Mouse (Mus musculus) hindbrain, embryonic 16.5 days (tissue): ENCODE data around the gene Fam129a. TPM values are rescaled to one million over a fixed set of nuclear protein-coding genes. Genes with fewer than 3 reads are reported as not detected.

ENCODE experiments used
- ATAC-seq: fragments of 200-750 bp; cut with Nextera tagmentation; 2 replicates; pipeline ENCODE4 v1.8.0; 2017; ENCODE audit warnings: moderate TSS enrichment, moderate library complexity
- H3K27ac ChIP-seq: fragments of 300-500 bp; sonication (generic); 2 replicates; pipeline ENCODE4 v1.5.1; 2014; ENCODE audit warnings: low read depth, mild to moderate bottlenecking, control low read depth, low read length, moderate library complexity
- H3K27me3 ChIP-seq: fragments of 300-500 bp; sonication (generic); replicated peaks from 2 replicates; pipeline ENCODE4 v1.6.1; 2014; ENCODE audit warnings: low read length; ENCODE audit not compliant: control insufficient read depth, insufficient read depth
- H3K36me3 ChIP-seq: fragments of 300-500 bp; sonication (generic); 2 replicates; pipeline ENCODE4 v1.6.1; 2014; ENCODE audit warnings: mild to moderate bottlenecking, low read length, moderate library complexity, mixed read lengths; ENCODE audit not compliant: control insufficient read depth, insufficient read depth
- H3K4me1 ChIP-seq: fragments of 300-500 bp; sonication (generic); 2 replicates; pipeline ENCODE4 v1.6.1; 2014; ENCODE audit warnings: low read depth, low read length; ENCODE audit not compliant: control insufficient read depth, insufficient read depth
- H3K4me2 ChIP-seq: fragments of 300-500 bp; sonication (generic); 2 replicates; pipeline ENCODE4 v1.6.1; 2014; ENCODE audit warnings: mild to moderate bottlenecking, low read length, control low read depth, moderate library complexity
- H3K4me3 ChIP-seq: fragments of 300-500 bp; sonication (generic); 2 replicates; pipeline ENCODE4 v1.5.1; 2014; ENCODE audit warnings: mild to moderate bottlenecking, low read length, control low read depth, moderate library complexity
- H3K9ac ChIP-seq: fragments of 300-500 bp; sonication (generic); 2 replicates; pipeline ENCODE4 v1.6.1; 2014; ENCODE audit warnings: low read depth, mild to moderate bottlenecking, control low read depth, low read length, moderate library complexity
- H3K9me3 ChIP-seq: fragments of 300-500 bp; sonication (generic); 2 replicates; pipeline ENCODE4 v1.6.1; 2014; ENCODE audit warnings: mild to moderate bottlenecking, low read length, moderate library complexity; ENCODE audit not compliant: control insufficient read depth
- WGBS: fragments of 180-500 bp; shearing (Covaris S2); extraction: QIAGEN DNeasy Blood & Tissue Kit; methylation state at CpG from one replicate; pipeline ENCODE4 v1.1.7; 2014; 5-methylcytosine and 5-hydroxymethylcytosine counted together
- polyA plus RNA-seq: library from polyadenylated mRNA; unstranded; fragments of >200 nt; fragmentation: Nextera tagmentation; extraction: Ambion mirVana; gene quantifications from 2 replicates; pipeline ENCODE4 v1.2.1, GENCODE M21; 2015

Gene Fam129a
- polyA plus RNA-seq, 1 experiment from 2014 or later: 0.88 TPM

DNA sequence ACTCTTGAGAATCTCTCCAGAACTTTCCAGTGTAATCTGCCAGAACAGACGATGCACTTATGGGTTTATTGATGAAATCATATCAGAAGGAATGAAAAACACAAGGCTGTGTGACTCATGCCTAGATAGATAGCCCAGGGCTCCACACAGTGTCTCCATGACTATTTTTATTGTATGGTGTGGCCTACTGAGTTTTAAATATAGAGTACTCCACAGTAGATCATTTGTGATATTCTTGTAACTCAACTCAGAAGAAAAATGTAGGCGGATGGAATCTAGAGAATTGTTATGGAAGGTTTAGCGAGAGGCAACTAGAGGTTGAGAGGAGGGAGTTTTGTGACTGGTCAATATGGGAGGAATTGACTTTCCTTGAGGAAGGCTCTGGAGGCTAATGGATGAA, 75.4 kb downstream of the Fam129a start:
- Histone ChIP-seq H3K9ac (no peak overlapping the region), H3K4me1 (no peaks in the 10 kb centered on the region), H3K27ac (no peak overlapping the region), H3K4me2 (no peak overlapping the region), H3K4me3 (no peak overlapping the region), H3K36me3 (no peaks in the 10 kb centered on the region), H3K27me3 (no peaks in the 10 kb centered on the region), H3K9me3 (no peaks in the 10 kb centered on the region)
- no peak for ATAC-seq
- 84% methylated on average over 3 of the region's 3 CpGs for WGBS

DNA sequence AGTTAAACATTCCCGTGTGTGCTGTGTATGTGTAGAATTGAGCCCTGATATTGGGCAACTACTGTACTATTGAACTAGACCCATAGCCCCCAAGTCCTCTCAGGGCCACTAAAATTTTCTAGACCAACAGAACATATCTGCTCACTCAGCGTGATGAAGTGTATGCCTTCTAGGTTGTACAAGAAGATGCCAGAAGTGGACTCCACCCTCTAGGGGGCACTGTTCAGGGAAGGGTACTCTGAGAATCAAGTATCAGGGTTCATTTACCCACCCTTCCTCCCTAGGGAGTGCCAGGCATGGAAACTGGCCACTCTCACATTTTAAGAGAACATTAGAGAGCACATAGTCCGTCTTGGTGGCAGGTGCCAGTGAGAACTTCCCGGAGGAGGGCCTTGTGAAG, 77.1 kb downstream of the Fam129a start:
- Histone ChIP-seq H3K4me2 (no peak overlapping the region), H3K27me3 (no peaks in the 10 kb centered on the region), H3K9ac (no peak overlapping the region), H3K36me3 (no peaks in the 10 kb centered on the region), H3K9me3 (no peaks in the 10 kb centered on the region), H3K27ac (no peak overlapping the region), H3K4me3 (no peak overlapping the region), H3K4me1 (no peaks in the 10 kb centered on the region)
- 87% methylated on average over 4 of the region's 4 CpGs for whole genome bisulfite sequencing
- ATAC-seq: no peak

DNA sequence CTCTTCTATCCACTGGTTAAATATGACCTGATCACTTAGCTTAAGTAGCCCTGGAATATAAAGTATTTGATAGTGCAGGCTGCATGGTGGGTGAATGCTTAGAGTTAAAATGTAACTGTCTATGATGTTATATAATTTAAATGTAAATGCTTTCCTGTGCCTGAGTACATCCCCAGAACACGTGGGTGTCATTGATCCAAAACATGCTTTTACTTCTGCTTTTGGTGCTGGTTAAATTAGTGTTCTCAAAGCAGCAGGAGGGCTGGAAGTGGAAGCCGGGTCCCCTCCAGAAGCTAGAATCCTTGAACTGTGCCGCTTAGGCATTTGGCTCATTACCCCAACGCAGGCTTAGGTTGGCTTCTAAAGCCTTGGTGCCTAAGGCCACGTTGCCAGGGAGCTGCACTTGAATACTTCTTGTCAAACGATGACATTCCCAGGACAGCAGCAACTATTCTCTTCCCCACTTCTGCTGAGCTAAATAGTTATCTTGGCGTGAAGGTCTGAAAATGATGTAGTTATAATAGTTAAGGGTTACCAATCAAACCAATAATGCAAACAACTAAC, 86.1 kb downstream of the Fam129a start:
- no peak for ATAC-seq
- peaks cover 3% of the 10 kb centered on the region; the same call in 1 of the 2 replicates for H3K4me1 ChIP-seq
- WGBS: 46% methylated on average over 7 of the region's 7 CpGs
- H3K27ac ChIP-seq: no peak overlapping the region
- H3K4me2 ChIP-seq: no peak overlapping the region
- H3K9me3 ChIP-seq: no peaks in the 10 kb centered on the region
- H3K4me3 ChIP-seq: no peak overlapping the region
- H3K9ac ChIP-seq: no peak overlapping the region
- H3K27me3 ChIP-seq: no peaks in the 10 kb centered on the region
- H3K36me3 ChIP-seq: no peaks in the 10 kb centered on the region

DNA sequence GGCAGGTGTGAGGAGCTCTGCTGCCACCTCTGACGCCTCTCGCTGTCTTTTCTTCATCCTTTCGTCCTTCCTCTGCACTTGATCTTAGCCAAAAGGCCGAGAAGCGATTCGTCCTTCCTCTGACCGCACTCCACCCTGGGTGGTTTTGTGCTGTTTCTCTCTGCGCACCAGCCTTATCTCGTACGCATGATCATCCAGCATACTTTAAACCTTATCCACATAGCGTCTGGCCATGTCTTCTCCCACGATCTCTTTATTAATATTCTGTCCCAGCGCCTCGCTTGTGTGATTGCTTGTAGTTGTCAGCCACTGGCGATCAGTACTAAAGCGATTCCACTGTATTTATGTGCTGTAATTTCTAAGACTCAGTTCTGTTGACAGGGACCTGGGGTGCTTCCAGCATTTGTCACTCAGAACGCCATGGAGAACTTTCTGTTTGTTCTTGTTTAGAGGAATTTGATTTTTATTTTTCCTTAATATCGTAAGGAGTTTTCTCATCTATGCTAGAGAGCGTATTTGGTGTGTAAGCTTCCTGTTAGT, 87.4 kb downstream of the Fam129a start:
- peak; percentile 34; the same call in 1 of the 2 replicates for ATAC-seq
- Histone ChIP-seq H3K4me1 (peaks cover 3% of the 10 kb centered on the region; the same call in 1 of the 2 replicates), H3K9ac (no peak overlapping the region), H3K36me3 (no peaks in the 10 kb centered on the region), H3K9me3 (no peaks in the 10 kb centered on the region), H3K27me3 (no peaks in the 10 kb centered on the region), H3K4me2 (no peak overlapping the region), H3K27ac (no peak overlapping the region), H3K4me3 (no peak overlapping the region)
- 68% methylated on average over 19 of the region's 19 CpGs for WGBS

DNA sequence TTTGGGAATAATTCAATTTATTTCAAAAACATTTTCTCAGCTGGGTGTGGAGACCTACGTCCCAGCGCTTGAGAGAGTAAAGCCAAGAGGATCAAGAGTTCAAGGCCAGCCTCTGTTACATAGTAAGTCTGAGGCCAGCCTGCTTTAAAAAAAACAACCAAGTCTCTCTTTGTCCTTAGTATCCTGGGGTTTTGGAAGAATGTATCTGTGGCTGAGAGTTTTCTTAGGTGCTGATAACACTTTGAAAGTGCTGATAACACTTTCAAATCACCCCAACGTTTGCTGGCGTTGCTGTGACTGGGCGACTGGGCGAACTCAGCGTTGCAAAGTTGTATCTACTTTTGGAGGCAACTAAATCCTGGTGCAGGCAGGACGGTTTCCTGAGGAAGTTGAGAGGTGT, 88.7 kb downstream of the Fam129a start:
- H3K4me1 ChIP-seq: peaks cover 3% of the 10 kb centered on the region; the same call in 1 of the 2 replicates
- H3K4me3 ChIP-seq: no peak overlapping the region
- WGBS: 82% methylated on average over 8 of the region's 8 CpGs
- no peak overlapping the region for H3K27ac ChIP-seq
- H3K36me3 ChIP-seq: no peaks in the 10 kb centered on the region
- H3K9ac ChIP-seq: no peak overlapping the region
- H3K9me3 ChIP-seq: no peaks in the 10 kb centered on the region
- H3K27me3 ChIP-seq: no peaks in the 10 kb centered on the region
- ATAC-seq: no peak
- H3K4me2 ChIP-seq: no peak overlapping the region

DNA sequence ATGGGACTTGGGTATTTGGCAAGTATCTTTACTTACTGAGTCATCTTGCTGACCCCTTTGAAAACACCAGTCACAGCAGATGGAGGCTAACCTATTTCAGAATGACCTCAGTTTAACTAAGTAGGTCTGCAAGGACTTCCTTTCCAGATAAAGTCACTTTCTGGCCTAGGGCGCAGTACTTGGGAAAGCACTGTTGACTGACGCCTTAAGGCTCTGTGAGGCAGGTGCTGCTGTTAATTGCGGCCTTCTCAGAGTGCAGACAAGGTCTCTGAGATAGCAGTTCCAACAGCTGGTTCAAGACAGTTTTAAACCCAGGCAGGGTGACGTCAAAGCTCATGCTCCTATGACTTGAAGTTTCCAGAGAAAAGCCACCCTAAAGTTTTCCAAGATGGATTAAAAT, 89.3 kb downstream of the Fam129a start:
- no peak for ATAC-seq
- H3K4me1 ChIP-seq: peaks cover 3% of the 10 kb centered on the region; the same call in 1 of the 2 replicates
- 92% methylated on average over 4 of the region's 4 CpGs for WGBS
- no peak overlapping the region for H3K9ac ChIP-seq
- no peak overlapping the region for H3K4me2 ChIP-seq
- H3K9me3 ChIP-seq: no peaks in the 10 kb centered on the region
- H3K27ac ChIP-seq: no peak overlapping the region
- no peak overlapping the region for H3K4me3 ChIP-seq
- H3K27me3 ChIP-seq: no peaks in the 10 kb centered on the region
- H3K36me3 ChIP-seq: no peaks in the 10 kb centered on the region

DNA sequence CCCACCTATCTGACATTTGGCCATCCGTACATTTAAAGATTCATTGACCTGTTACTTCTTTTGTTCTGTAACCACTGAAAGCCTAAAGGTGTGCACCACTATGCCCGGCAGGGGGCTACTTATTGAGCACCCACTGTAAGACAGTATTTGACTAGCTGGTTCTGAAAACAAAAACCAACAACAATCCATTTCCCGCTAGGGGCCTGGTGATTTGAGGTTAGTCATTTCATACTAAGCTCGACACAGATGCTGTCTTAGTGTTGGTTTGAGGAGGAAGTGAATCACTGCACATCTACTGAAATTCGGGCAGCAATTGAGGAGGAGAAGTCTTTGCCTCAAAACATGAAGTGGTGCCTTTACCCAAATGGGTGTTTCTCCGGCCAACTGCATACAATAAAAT, 89.9 kb downstream of the Fam129a start:
- Histone ChIP-seq H3K9ac (no peak overlapping the region), H3K9me3 (no peaks in the 10 kb centered on the region), H3K4me2 (no peak overlapping the region), H3K4me1 (peaks cover 3% of the 10 kb centered on the region; the same call in 1 of the 2 replicates), H3K36me3 (no peaks in the 10 kb centered on the region), H3K27me3 (no peaks in the 10 kb centered on the region), H3K27ac (no peak overlapping the region), H3K4me3 (no peak overlapping the region)
- no peak for ATAC-seq
- 94% methylated on average over 6 of the region's 6 CpGs for WGBS

DNA sequence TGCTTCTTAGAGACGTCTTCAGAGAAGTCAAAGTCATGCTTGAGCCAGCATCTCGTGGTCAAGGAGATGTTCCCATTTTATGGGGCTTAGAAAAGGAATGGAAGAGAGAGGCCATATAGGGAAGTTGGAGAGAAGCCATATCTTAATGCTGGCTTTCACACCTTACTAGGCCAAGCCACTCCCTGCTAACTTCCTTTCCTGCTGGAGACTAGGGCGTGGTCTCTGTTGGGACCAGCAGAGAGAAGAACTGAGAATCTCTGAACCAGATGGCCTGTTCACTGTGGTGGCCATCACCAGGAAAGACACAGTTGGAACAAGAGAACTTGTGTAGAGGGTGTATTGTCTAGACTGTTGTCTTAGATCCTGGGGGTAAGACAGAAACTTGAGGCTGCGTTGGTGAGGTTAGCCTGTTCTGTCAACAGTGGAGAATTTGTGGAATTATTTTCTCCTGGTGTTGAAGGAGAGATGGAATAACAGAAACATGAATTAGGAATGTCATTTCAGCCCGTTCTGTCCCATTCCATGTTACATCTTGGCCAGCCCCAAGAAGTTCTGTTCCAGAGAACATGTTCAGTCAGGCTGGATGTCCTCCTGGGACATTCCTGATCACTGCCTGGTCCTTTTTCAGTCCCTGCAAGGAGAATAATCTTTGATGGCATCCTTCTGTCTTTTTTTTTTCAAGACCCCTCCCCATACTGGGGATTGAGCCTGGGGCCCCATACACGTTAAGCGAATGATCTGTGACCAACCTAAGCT, 90.9 kb downstream of the Fam129a start:
- WGBS: 88% methylated on average over 7 of the region's 7 CpGs
- Histone ChIP-seq H3K36me3 (no peaks in the 10 kb centered on the region), H3K4me2 (no peak overlapping the region), H3K9ac (no peak overlapping the region), H3K4me1 (peaks cover 3% of the 10 kb centered on the region; the same call in 1 of the 2 replicates), H3K27ac (no peak overlapping the region), H3K27me3 (no peaks in the 10 kb centered on the region), H3K9me3 (no peaks in the 10 kb centered on the region), H3K4me3 (no peak overlapping the region)
- ATAC-seq: no peak

DNA sequence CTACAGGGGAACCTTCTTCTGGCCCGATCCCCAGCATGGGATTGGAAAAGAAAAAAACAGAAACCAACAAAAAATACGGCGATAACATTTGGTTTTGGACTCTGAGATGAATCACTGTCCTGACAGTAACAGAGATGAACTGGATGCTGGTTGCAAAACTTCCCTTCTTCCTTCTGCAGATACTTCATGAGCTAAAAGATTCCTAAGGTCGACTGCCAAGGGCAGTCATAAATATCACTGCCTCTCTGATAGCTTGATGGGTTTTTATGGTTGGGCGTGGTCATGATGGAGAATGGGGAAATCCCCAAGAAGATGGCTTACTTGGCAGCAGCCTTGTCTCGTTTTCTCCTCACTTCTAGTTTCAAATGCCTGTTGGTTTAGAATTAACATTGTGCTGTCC, 92.0 kb downstream of the Fam129a start:
- no peaks in the 10 kb centered on the region for H3K27me3 ChIP-seq
- no peak overlapping the region for H3K27ac ChIP-seq
- no peaks in the 10 kb centered on the region for H3K36me3 ChIP-seq
- H3K4me2 ChIP-seq: no peak overlapping the region
- H3K4me1 ChIP-seq: no peaks in the 10 kb centered on the region
- H3K4me3 ChIP-seq: no peak overlapping the region
- 85% methylated on average over 6 of the region's 6 CpGs for WGBS
- ATAC-seq: no peak
- H3K9ac ChIP-seq: no peak overlapping the region
- H3K9me3 ChIP-seq: no peaks in the 10 kb centered on the region
